Mouse (Mus musculus) limb, embryonic 14.5 days (tissue): ENCODE measurements around the gene Socs3. TPM values are rescaled to one million over a fixed set of nuclear protein-coding genes. Genes with fewer than 3 reads are reported as not detected.

Experiments
- ATAC-seq: fragments of 200-750 bp; cut with Nextera tagmentation; 2 replicates; pipeline ENCODE4 v1.8.0; 2017; ENCODE audit warnings: low read depth, moderate number of reproducible peaks, moderate TSS enrichment; ENCODE audit not compliant: low FRiP score
- DNase-seq: peaks from one replicate; pipeline ENCODE4 v3.0.0-alpha.2; 2015; ENCODE audit warnings: low spot score
- H3K27ac ChIP-seq: fragments of 300-500 bp; sonication (generic); replicated peaks from 2 replicates; pipeline ENCODE4 v1.5.1; 2014; ENCODE audit warnings: low read depth, mild to moderate bottlenecking, low read length, moderate library complexity, mixed read lengths
- H3K27me3 ChIP-seq: fragments of 300-500 bp; sonication (generic); 2 replicates; pipeline ENCODE4 v1.6.1; 2014; ENCODE audit warnings: low read length, mixed read lengths; ENCODE audit not compliant: control insufficient read depth, insufficient read depth
- H3K36me3 ChIP-seq: fragments of 300-500 bp; sonication (generic); 2 replicates; pipeline ENCODE4 v1.6.1; 2014; ENCODE audit warnings: mild to moderate bottlenecking, low read length, moderate library complexity, mixed read lengths; ENCODE audit not compliant: control insufficient read depth, insufficient read depth
- H3K4me1 ChIP-seq: fragments of 300-500 bp; sonication (generic); 2 replicates; pipeline ENCODE4 v1.6.1; 2014; ENCODE audit warnings: antibody characterized with exemption, low read length, mixed read lengths; ENCODE audit not compliant: control insufficient read depth, insufficient read depth
- H3K4me2 ChIP-seq: fragments of 300-500 bp; sonication (generic); replicated peaks from 2 replicates; pipeline ENCODE4 v1.6.1; 2014; ENCODE audit warnings: low read depth, mild to moderate bottlenecking, low read length, moderate library complexity; ENCODE audit not compliant: severe bottlenecking
- H3K4me3 ChIP-seq: fragments of 300-500 bp; sonication (generic); replicated peaks from 2 replicates; pipeline ENCODE4 v1.5.1; 2014; ENCODE audit warnings: low read length
- H3K9ac ChIP-seq: fragments of 300-500 bp; sonication (generic); 2 replicates; pipeline ENCODE4 v1.6.1; 2014; ENCODE audit warnings: mild to moderate bottlenecking, low read depth, low read length, moderate library complexity; ENCODE audit not compliant: severe bottlenecking
- H3K9me3 ChIP-seq: fragments of 300-500 bp; sonication (generic); 2 replicates; pipeline ENCODE4 v1.6.1; 2016; ENCODE audit warnings: low read length; ENCODE audit not compliant: control insufficient read depth
- POLR2A ChIP-seq: fragments of 200-500 bp; IDR thresholded peaks from 2 replicates; pipeline ENCODE4 v1.8.0; 2012; ENCODE audit warnings: inconsistent platforms, mild to moderate bottlenecking, moderate library complexity, borderline replicate concordance; ENCODE audit not compliant: insufficient read depth, insufficient read length; ENCODE audit errors: extremely low read depth
- WGBS: fragments of 180-500 bp; shearing (Covaris S2); extraction: QIAGEN DNeasy Blood & Tissue Kit; methylation state at CpG from one replicate; pipeline ENCODE4 v1.1.7; 2014; 5-methylcytosine and 5-hydroxymethylcytosine counted together
- polyA plus RNA-seq, 2 experiments: library from polyadenylated mRNA; depleted of rRNA in 1 of 2; stranded (reverse) in 1 of 2; unstranded in 1 of 2; fragments of >200 nt; fragmentation: Nextera tagmentation in 1 of 2; extraction: Ambion mirVana in 1 of 2; gene quantifications; 2 replicates each; pipeline versions ENCODE4 v1.2.1 to v1.2.3; 2012 to 2014

Gene Socs3
- polyA plus RNA-seq, 2 experiments: 6.4 to 18.4 TPM

GRCm38 (mm10) chr11:117971100-117971499, 1.3 kb upstream of the Socs3 start:
- ATAC-seq (no peak), DNase-seq (no peak)
- Histone ChIP-seq H3K9me3 (no peaks in the 10 kb centered on the region), H3K27me3 (no peaks in the 10 kb centered on the region), H3K4me3 (no peak overlapping the region), H3K4me1 (peaks cover 34% of the 10 kb centered on the region), H3K36me3 (peaks cover 17% of the 10 kb centered on the region), H3K9ac (no peak overlapping the region), H3K4me2 (no peak overlapping the region), H3K27ac (no peak overlapping the region)
- 81% methylated on average over 5 of the region's 6 CpGs for WGBS
- TF ChIP-seq POLR2A: no peak

GRCm38 (mm10) chr11:117969100-117969944, 525 bp downstream of the Socs3 start:
- TF ChIP-seq POLR2A: peak; percentile 86
- Histone ChIP-seq H3K36me3 (peaks cover 18% of the 10 kb centered on the region), H3K4me1 (peaks cover 38% of the 10 kb centered on the region), H3K27me3 (no peaks in the 10 kb centered on the region), H3K9ac (peak overlapping the region; percentile 88), H3K9me3 (no peaks in the 10 kb centered on the region), H3K4me2 (peak overlapping the region; percentile 97), H3K27ac (peak overlapping the region; percentile 97), H3K4me3 (peak overlapping the region; percentile 75)
- 1% methylated on average over 51 of the region's 65 CpGs for WGBS
- ATAC-seq (peak; percentile 93), DNase-seq (peak; percentile 96)

DNA sequence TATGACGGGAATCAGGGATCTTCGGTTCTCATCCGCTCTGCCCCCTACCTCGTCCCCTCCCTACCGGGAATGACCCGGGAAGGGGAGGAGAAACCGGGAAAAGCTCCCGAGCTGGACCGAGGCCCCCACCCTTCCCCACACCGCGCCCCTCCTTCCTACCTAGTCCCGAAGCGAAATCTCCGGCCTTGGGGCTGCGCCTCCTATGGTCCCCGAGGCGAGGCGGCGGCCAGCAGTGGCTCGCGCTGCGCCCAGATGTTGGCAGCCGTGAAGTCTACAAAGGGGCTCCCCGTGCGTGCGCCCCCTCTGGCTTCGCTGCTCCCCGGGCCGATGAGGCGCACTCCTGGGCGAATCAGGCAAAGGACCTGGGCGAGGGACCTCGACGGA, 1.1 kb downstream of the Socs3 start:
- Histone ChIP-seq H3K36me3 (peaks cover 18% of the 10 kb centered on the region), H3K27me3 (no peaks in the 10 kb centered on the region), H3K4me2 (peak overlapping the region; percentile 97), H3K9me3 (no peaks in the 10 kb centered on the region), H3K4me3 (peak overlapping the region; percentile 75), H3K4me1 (peaks cover 44% of the 10 kb centered on the region), H3K27ac (peak overlapping the region; percentile 97), H3K9ac (peak overlapping the region; percentile 88)
- no peak for TF ChIP-seq POLR2A
- WGBS: under 1% methylated on average over 32 of the region's 34 CpGs
- DNase-seq: no peak
- peak; percentile 54 for ATAC-seq

DNA sequence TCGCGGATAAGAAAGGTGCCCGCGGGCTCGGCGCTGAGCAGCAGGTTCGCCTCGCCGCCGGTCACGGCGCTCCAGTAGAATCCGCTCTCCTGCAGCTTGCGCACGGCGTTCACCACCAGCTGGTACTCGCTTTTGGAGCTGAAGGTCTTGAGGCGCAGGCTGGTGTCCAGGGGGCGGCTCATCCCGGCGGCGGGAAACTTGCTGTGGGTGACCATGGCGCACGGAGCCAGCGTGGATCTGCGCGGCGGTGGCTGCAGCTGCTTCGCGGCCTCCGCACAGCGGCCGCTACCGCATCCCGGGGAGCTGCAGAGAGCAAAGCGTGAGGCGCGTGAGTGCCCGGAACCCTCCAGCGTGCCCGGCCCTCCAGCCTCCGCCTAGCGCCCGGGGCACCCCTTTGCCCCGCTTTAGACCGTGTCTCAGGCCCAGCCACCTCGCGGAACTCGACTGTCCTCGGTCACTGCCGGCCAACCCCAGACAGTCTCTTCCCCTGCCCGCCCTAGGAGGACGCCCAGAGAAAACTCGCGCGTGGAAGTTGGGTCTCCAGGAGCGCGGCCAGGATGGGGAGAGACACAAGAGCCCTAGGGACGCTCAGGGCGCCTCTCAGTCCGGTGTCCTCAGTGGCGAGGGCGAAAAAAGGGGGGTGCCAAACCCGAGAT, 1.7 kb downstream of the Socs3 start:
- peak overlapping the region; percentile 97 for H3K27ac ChIP-seq
- WGBS: under 1% methylated on average over 53 of the region's 64 CpGs
- H3K9me3 ChIP-seq: no peaks in the 10 kb centered on the region
- H3K36me3 ChIP-seq: peaks cover 18% of the 10 kb centered on the region
- no peak for TF ChIP-seq POLR2A
- H3K4me1 ChIP-seq: peaks cover 47% of the 10 kb centered on the region
- DNase-seq: no peak
- H3K27me3 ChIP-seq: no peaks in the 10 kb centered on the region
- H3K4me2 ChIP-seq: peak overlapping the region; percentile 97
- peak overlapping the region; percentile 88 for H3K9ac ChIP-seq
- no peak for ATAC-seq
- peak overlapping the region; percentile 75 for H3K4me3 ChIP-seq

DNA sequence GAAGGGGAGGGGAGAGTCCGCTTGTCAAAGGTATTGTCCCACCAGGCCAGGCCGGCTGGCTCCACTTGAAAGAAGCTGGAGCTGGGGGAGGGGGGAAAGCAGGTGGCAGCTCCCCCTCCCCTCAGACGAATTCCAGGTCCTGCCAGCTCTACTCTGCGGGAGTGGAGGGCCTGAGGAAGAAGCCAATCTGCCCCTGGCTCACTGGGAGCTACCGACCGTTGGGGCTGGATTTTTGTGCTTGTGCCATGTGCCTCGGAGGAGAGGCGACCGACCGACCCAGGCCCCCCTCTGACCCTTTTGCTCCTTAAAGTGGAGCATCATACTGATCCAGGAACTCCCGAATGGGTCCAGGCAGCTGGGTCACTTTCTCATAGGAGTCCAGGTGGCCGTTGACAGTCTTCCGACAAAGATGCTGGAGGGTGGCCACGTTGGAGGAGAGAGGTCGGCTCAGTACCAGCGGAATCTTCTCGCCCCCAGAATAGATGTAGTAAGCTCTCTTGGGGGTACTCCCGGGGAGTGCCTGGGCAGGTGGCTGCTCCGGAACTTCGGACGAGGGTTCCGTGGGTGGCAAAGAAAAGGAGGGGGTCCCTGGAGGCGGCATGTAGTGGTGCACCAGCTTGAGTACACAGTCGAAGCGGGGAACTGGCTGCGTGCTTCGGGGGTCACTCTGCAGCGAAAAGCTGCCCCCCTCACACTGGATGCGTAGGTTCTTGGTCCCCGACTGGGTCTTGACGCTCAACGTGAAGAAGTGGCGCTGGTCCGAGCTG, 2.4 kb downstream of the Socs3 start:
- Histone ChIP-seq H3K27ac (no peak overlapping the region), H3K4me1 (peaks cover 54% of the 10 kb centered on the region), H3K9me3 (no peaks in the 10 kb centered on the region), H3K9ac (peak overlapping the region; percentile 88), H3K36me3 (peaks cover 18% of the 10 kb centered on the region), H3K4me2 (peak overlapping the region; percentile 97), H3K4me3 (peak overlapping the region; percentile 75), H3K27me3 (no peaks in the 10 kb centered on the region)
- no peak for TF ChIP-seq POLR2A
- 11% methylated on average over 32 of the region's 34 CpGs for WGBS
- ATAC-seq (no peak), DNase-seq (no peak)
